Mouse (Mus musculus): ENCODE measurements around the gene Dio3.

- no peak for TF ChIP-seq CTCF (IDR thresholded peaks at IDR 0.05; ENCODE audit: extremely low read depth, insufficient read depth, insufficient read length, insufficient replicate concordance)
- TF ChIP-seq POLR2A (IDR thresholded peaks at IDR 0.05; ENCODE audit: low read depth, low read length), result no peak
Observed at GRCm38 (mm10) chr12:110319696-110320095, 40.8 kb downstream of the Dio3 start.

Measured in spleen, adult 2 months (tissue).